Mouse (Mus musculus) forebrain, embryonic 14.5 days (tissue): Measurements from ENCODE around the gene Calm5. TPM values are rescaled to one million over a fixed set of nuclear protein-coding genes. Genes with fewer than 3 reads are reported as not detected.
A peak's percentile ranks its signal among the peaks of the same experiment; 100 is the strongest.

Experiments used
- ATAC-seq: fragments of 200-750 bp; cut with Nextera tagmentation; 2 replicates; pipeline ENCODE4 v1.8.0; 2017; ENCODE audit warnings: mild to moderate bottlenecking, moderate library complexity
- DNase-seq: peaks from one replicate; pipeline ENCODE4 v3.0.0-alpha.2; 2015; ENCODE audit warnings: low spot score
- H3K27ac ChIP-seq: fragments of 300-500 bp; sonication (generic); 2 replicates; pipeline ENCODE4 v1.5.1; 2014; ENCODE audit warnings: low read depth, mild to moderate bottlenecking, control low read depth, low read length, moderate library complexity
- H3K27me3 ChIP-seq: fragments of 300-500 bp; sonication (generic); replicated peaks from 2 replicates; pipeline ENCODE4 v1.6.1; 2014; ENCODE audit warnings: low read length, control low read depth, mixed read lengths; ENCODE audit not compliant: control insufficient read depth, insufficient read depth
- H3K36me3 ChIP-seq: fragments of 300-500 bp; sonication (generic); 2 replicates; pipeline ENCODE4 v1.6.1; 2014; ENCODE audit warnings: low read length, control low read depth; ENCODE audit not compliant: control insufficient read depth, insufficient read depth
- H3K4me1 ChIP-seq: fragments of 300-500 bp; sonication (generic); 2 replicates; pipeline ENCODE4 v1.6.1; 2014; ENCODE audit warnings: antibody characterized with exemption, low read length, control low read depth; ENCODE audit not compliant: control insufficient read depth, insufficient read depth
- H3K4me2 ChIP-seq: fragments of 300-500 bp; sonication (generic); 2 replicates; pipeline ENCODE4 v1.6.1; 2014; ENCODE audit warnings: mild to moderate bottlenecking, control low read depth, low read length
- H3K4me3 ChIP-seq: fragments of 300-500 bp; sonication (generic); 2 replicates; pipeline ENCODE4 v1.5.1; 2014; ENCODE audit warnings: low read depth, low read length, control low read depth
- H3K9ac ChIP-seq: fragments of 300-500 bp; sonication (generic); 2 replicates; pipeline ENCODE4 v1.6.1; 2014; ENCODE audit warnings: mild to moderate bottlenecking, low read length, control low read depth, moderate library complexity
- H3K9me3 ChIP-seq: fragments of 300-500 bp; sonication (generic); replicated peaks from 2 replicates; pipeline ENCODE4 v1.6.1; 2016; ENCODE audit warnings: low read length, control low read depth, mixed read lengths; ENCODE audit not compliant: control insufficient read depth
- WGBS: fragments of 180-500 bp; shearing (Covaris S2); extraction: QIAGEN DNeasy Blood & Tissue Kit; methylation state at CpG from one replicate; pipeline ENCODE4 v1.1.7; 2014; 5-methylcytosine and 5-hydroxymethylcytosine counted together
- polyA plus RNA-seq: library from polyadenylated mRNA; unstranded; fragments of >200 nt; fragmentation: Nextera tagmentation; extraction: Ambion mirVana; gene quantifications from 2 replicates; pipeline ENCODE4 v1.2.1, GENCODE M21; 2014

Gene Calm5
- polyA plus RNA-seq, 1 experiment from 2014 or later: not detected

GRCm38 (mm10) chr13:3877679-3878220, 23.8 kb downstream of the Calm5 start:
- DNase-seq (no peak), ATAC-seq (no peak)

GRCm38 (mm10) chr13:3886663-3887062, 32.7 kb downstream of the Calm5 start:
- no peak for ATAC-seq
- H3K4me1 ChIP-seq: no peaks in the 10 kb centered on the region
- 97% methylated on average over 7 of the region's 7 CpGs for whole genome bisulfite sequencing
- H3K9me3 ChIP-seq: no peaks in the 10 kb centered on the region
- DNase-seq: no peak
- H3K4me3 ChIP-seq: no peak overlapping the region
- H3K27ac ChIP-seq: no peak overlapping the region
- peaks cover 34% of the 10 kb centered on the region for H3K36me3 ChIP-seq
- H3K4me2 ChIP-seq: no peak overlapping the region
- H3K9ac ChIP-seq: no peak overlapping the region
- H3K27me3 ChIP-seq: no peaks in the 10 kb centered on the region

More at GRCm38 (mm10) chr13:3877679-3878220, 23.8 kb downstream of the Calm5 start:
- Histone ChIP-seq H3K36me3 (peaks cover 6% of the 10 kb centered on the region; the same call in 1 of the 2 replicates), H3K9me3 (no peaks in the 10 kb centered on the region), H3K27ac (no peak overlapping the region), H3K27me3 (no peaks in the 10 kb centered on the region), H3K4me1 (no peaks in the 10 kb centered on the region), H3K4me3 (no peak overlapping the region), H3K4me2 (no peak overlapping the region), H3K9ac (no peak overlapping the region)
- 57% methylated on average over 4 of the region's 4 CpGs for WGBS

- Histone ChIP-seq H3K9me3 (no peaks in the 10 kb centered on the region), H3K4me1 (no peaks in the 10 kb centered on the region), H3K27me3 (no peaks in the 10 kb centered on the region), H3K4me3 (no peak overlapping the region), H3K4me2 (no peak overlapping the region), H3K27ac (no peak overlapping the region), H3K9ac (no peak overlapping the region), H3K36me3 (peaks cover 29% of the 10 kb centered on the region; the same call in 1 of the 2 replicates)
- 85% methylated on average over 3 of the region's 3 CpGs for WGBS
- ATAC-seq (no peak), DNase-seq (no peak)
Observed at GRCm38 (mm10) chr13:3889111-3889510, 35.1 kb downstream of the Calm5 start.

GRCm38 (mm10) chr13:3890061-3890460, 36.1 kb downstream of the Calm5 start:
- 67% methylated on average over 8 of the region's 8 CpGs for WGBS

GRCm38 (mm10) chr13:3891479-3892087, 37.6 kb downstream of the Calm5 start:
- H3K4me1 ChIP-seq: no peaks in the 10 kb centered on the region
- no peaks in the 10 kb centered on the region for H3K9me3 ChIP-seq
- no peak overlapping the region for H3K4me2 ChIP-seq
- no peak for ATAC-seq
- H3K4me3 ChIP-seq: no peak overlapping the region
- DNase-seq: no peak
- no peak overlapping the region; the same call in 1 of the 2 replicates for H3K9ac ChIP-seq
- H3K27ac ChIP-seq: no peak overlapping the region
- 66% methylated on average over 8 of the region's 8 CpGs for WGBS
- H3K27me3 ChIP-seq: no peaks in the 10 kb centered on the region
- peaks cover 13% of the 10 kb centered on the region; the same call in 1 of the 2 replicates for H3K36me3 ChIP-seq

More at GRCm38 (mm10) chr13:3890061-3890460, 36.1 kb downstream of the Calm5 start:
- no peak overlapping the region for H3K4me3 ChIP-seq
- H3K9me3 ChIP-seq: no peaks in the 10 kb centered on the region
- H3K4me1 ChIP-seq: no peaks in the 10 kb centered on the region
- H3K9ac ChIP-seq: no peak overlapping the region
- H3K27ac ChIP-seq: no peak overlapping the region
- no peak for ATAC-seq
- no peak for DNase-seq
- no peaks in the 10 kb centered on the region for H3K27me3 ChIP-seq
- H3K4me2 ChIP-seq: no peak overlapping the region
- peaks cover 23% of the 10 kb centered on the region; the same call in 1 of the 2 replicates for H3K36me3 ChIP-seq

GRCm38 (mm10) chr13:3892601-3893000, 38.6 kb downstream of the Calm5 start:
- Histone ChIP-seq H3K36me3 (peaks cover 3% of the 10 kb centered on the region; the same call in 1 of the 2 replicates), H3K27me3 (no peaks in the 10 kb centered on the region), H3K4me3 (peak overlapping the region; percentile 44), H3K27ac (no peak overlapping the region), H3K9me3 (no peaks in the 10 kb centered on the region), H3K9ac (no peak overlapping the region; the same call in 1 of the 2 replicates), H3K4me2 (peak overlapping the region; percentile 57), H3K4me1 (no peaks in the 10 kb centered on the region)
- ATAC-seq (no peak), DNase-seq (no peak)
- 18% methylated on average over 7 of the region's 7 CpGs for WGBS

- under 1% methylated on average over 35 of the region's 35 CpGs for WGBS
- peak overlapping the region; percentile 58 for H3K9ac ChIP-seq
- H3K4me3 ChIP-seq: peak overlapping the region; percentile 44
- no peaks in the 10 kb centered on the region for H3K27me3 ChIP-seq
- H3K4me2 ChIP-seq: peak overlapping the region; percentile 57
- DNase-seq (peak; percentile 93), ATAC-seq (peak; percentile 99)
- H3K27ac ChIP-seq: no peak overlapping the region
- no peaks in the 10 kb centered on the region for H3K9me3 ChIP-seq
- no peaks in the 10 kb centered on the region for H3K36me3 ChIP-seq
- H3K4me1 ChIP-seq: no peaks in the 10 kb centered on the region
Observed at GRCm38 (mm10) chr13:3893126-3893734, 39.3 kb downstream of the Calm5 start.

GRCm38 (mm10) chr13:3894549-3894948, 40.6 kb downstream of the Calm5 start:
- no peak for ATAC-seq
- H3K9me3 ChIP-seq: no peaks in the 10 kb centered on the region
- no peak overlapping the region for H3K27ac ChIP-seq
- no peaks in the 10 kb centered on the region for H3K4me1 ChIP-seq
- WGBS: 79% methylated on average over 8 of the region's 8 CpGs
- H3K4me3 ChIP-seq: no peak overlapping the region
- no peaks in the 10 kb centered on the region for H3K27me3 ChIP-seq
- no peak for DNase-seq
- no peaks in the 10 kb centered on the region for H3K36me3 ChIP-seq
- no peak overlapping the region for H3K9ac ChIP-seq
- H3K4me2 ChIP-seq: no peak overlapping the region
